In the genomic region with DNA sequence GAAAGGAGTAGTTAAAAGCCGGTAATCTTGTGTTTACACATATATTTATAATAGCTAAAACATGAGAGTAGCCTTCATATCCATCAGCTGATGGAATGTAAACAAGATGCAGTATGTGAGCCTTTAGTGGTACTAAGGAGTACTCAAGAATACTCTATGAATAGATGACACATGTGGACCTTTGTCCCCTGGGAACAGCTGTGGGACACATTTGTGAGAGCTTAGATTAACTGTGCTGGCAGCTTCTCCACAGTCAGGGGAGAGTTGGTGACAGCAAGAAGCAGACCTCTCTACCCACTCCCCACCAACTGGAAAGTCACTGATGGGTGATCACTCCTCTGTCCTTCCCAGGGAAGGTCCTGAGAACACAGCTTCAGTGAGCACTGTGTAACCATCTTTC, we compare ENCODE assay signal across 19 mouse cellular contexts. TPM values are rescaled to one million over a fixed set of nuclear protein-coding genes. Genes with fewer than 3 reads are reported as not detected.
DNase-seq lines count a peak whose midpoint lies in the region; ATAC-seq lines count a peak whose summit lies in the region.
"Had no signal": no experiment of that assay in that cellular context is flagged by ENCODE, and none has a peak within 500 bp of the region (broad histone marks: within the 10 kb centered on the region; RNA-seq: fewer than 3 reads in every experiment).

No protein-coding gene starts in this region.

- peaks cover 39% of the 10 kb centered on the region for H3K36me3 ChIP-seq in heart, embryonic 13.5 days
- H3K36me3 ChIP-seq in liver, embryonic 12.5 days, result peaks cover 100% of the 10 kb centered on the region

- H3K4me1 ChIP-seq in heart, embryonic 13.5 days, result peaks cover 20% of the 10 kb centered on the region
- H3K4me1 ChIP-seq in liver, embryonic 12.5 days, result peaks cover 56% of the 10 kb centered on the region
- H3K4me1 ChIP-seq: embryonic facial prominence, embryonic 12.5 days; forebrain, embryonic 12.5 days had no signal

- ATAC-seq in heart, embryonic 13.5 days (ENCODE audit: extremely low read depth, insufficient number of reproducible peaks, low FRiP score, low TSS enrichment), result no peak
- ATAC-seq in liver, embryonic 12.5 days, result no peak
- ATAC-seq: forebrain, embryonic 16.5 days; hindbrain, postnatal 0 days had no signal

- H3K4me3 ChIP-seq in heart, embryonic 13.5 days, result no peak overlapping the region
- no peak overlapping the region for H3K4me3 ChIP-seq in liver, embryonic 12.5 days
- H3K4me3 ChIP-seq: embryonic facial prominence, embryonic 12.5 days; forebrain, embryonic 12.5 days; hindbrain, embryonic 13.5 days had no signal

- WGBS in heart, embryonic 13.5 days, result 85% methylated on average over 1 of the region's 1 CpGs
- 85% methylated on average over 1 of the region's 1 CpGs for WGBS in liver, embryonic 12.5 days (ENCODE audit: insufficient replicate concordance)

- H3K9me3 ChIP-seq in heart, embryonic 13.5 days, result no peaks in the 10 kb centered on the region
- no peaks in the 10 kb centered on the region for H3K9me3 ChIP-seq in liver, embryonic 12.5 days (replicated peaks)
- H3K9me3 ChIP-seq: embryonic facial prominence, embryonic 12.5 days; forebrain, embryonic 12.5 days; G1E; hindbrain, embryonic 13.5 days had no signal

- 0 out of 2 replicates have a peak overlapping the region, but pooled peaks have one; percentile 10 for H3K9ac ChIP-seq in heart, embryonic 13.5 days
- H3K9ac ChIP-seq in liver, embryonic 12.5 days, result no peak overlapping the region
- H3K9ac ChIP-seq: embryonic facial prominence, embryonic 12.5 days; forebrain, embryonic 12.5 days; hindbrain, embryonic 13.5 days had no signal

- H3K4me2 ChIP-seq in heart, embryonic 13.5 days, result no peak overlapping the region
- no peak overlapping the region for H3K4me2 ChIP-seq in liver, embryonic 12.5 days
- H3K4me2 ChIP-seq: embryonic facial prominence, embryonic 12.5 days; forebrain, embryonic 12.5 days; hindbrain, embryonic 13.5 days had no signal

- DNase-seq in heart, postnatal 10 days, result no peak
- DNase-seq in liver (no peak), A20 (ENCODE audit: low read depth, low spot score) (peak; percentile 38), MN1 (ENCODE audit: low spot score) (peak; percentile 13)
- no peak for DNase-seq in lung, postnatal 25 days (ENCODE audit: low spot score)
- DNase-seq: adrenal gland, postnatal 10 days; cerebellum, adult 11 months; cerebellum, adult 8-10 months; cerebellum, postnatal 14 days; embryo, embryonic 11 days; gastrocnemius, postnatal 14 days had no signal

- H3K27ac ChIP-seq in heart, embryonic 13.5 days (replicated peaks), result peak overlapping the region; percentile 28; the same call in 1 of the 2 replicates
- peak overlapping the region; percentile 18; the same call in 1 of the 2 replicates for H3K27ac ChIP-seq in liver, embryonic 12.5 days
- H3K27ac ChIP-seq: embryonic facial prominence, embryonic 12.5 days; forebrain, embryonic 12.5 days; hindbrain, embryonic 13.5 days; hindbrain, postnatal 0 days had no signal

- intact Hi-C loops in heart, postnatal 10 days (cut with DNase I), result loop anchor here (10.0 kb wide), 1 partner anchor 224 kb away; no protein-coding TSS in a partner anchor

- no peaks in the 10 kb centered on the region for H3K27me3 ChIP-seq in heart, embryonic 13.5 days (replicated peaks)
- H3K27me3 ChIP-seq in liver, embryonic 12.5 days (replicated peaks), result no peaks in the 10 kb centered on the region
- H3K27me3 ChIP-seq: embryonic facial prominence, embryonic 12.5 days; forebrain, embryonic 12.5 days; hindbrain, embryonic 13.5 days had no signal

RNA-seq across cellular contexts. Expression of a gene that starts 12.6 kb away (rescaled TPM):
- polyA plus RNA-seq in heart, embryonic 13.5 days (2015; fragmentation: Nextera tagmentation; extraction: Ambion mirVana), result 16.4 and 16.8 TPM in 2 replicates
- total RNA-seq in heart, postnatal 10 days (2021), result under 1 TPM; 0.72 to 0.87 TPM
- 119 and 123 TPM in 2 replicates for polyA plus RNA-seq in liver, embryonic 12.5 days (2016; fragmentation: Nextera tagmentation; extraction: Ambion mirVana)

RNA-seq across cellular contexts. Expression of a gene that starts 41.6 kb away (rescaled TPM):
- polyA plus RNA-seq in heart, embryonic 13.5 days (2015; fragmentation: Nextera tagmentation; extraction: Ambion mirVana), result 14.8 and 15.6 TPM in 2 replicates
- total RNA-seq in heart, postnatal 10 days (2021), result 1 to 10 TPM; 4.2 to 4.7 TPM
- polyA plus RNA-seq in liver, embryonic 12.5 days (2016; fragmentation: Nextera tagmentation; extraction: Ambion mirVana), result 9.1 and 11.4 TPM in 2 replicates

Comparison
In these comparisons a context has a peak if more than half of its experiments do, and no peak if none do; other contexts are left out.
1. DNase-seq: peak in A20 (single experiment) and MN1 (single experiment); none in heart, postnatal 10 days (0 of 2), liver (single experiment) and lung, postnatal 25 days (single experiment).